ENCODE assay signal across 23 mouse cellular contexts in genomic region chr19:53092251-53092650, GRCm38 (mm10). TPM values are rescaled to one million over a fixed set of nuclear protein-coding genes. Genes with fewer than 3 reads are reported as not detected.
A peak's percentile ranks its signal among the peaks of the same experiment; 100 is the strongest.
DNase-seq lines count a peak whose midpoint lies in the region; ATAC-seq and TF ChIP-seq lines count a peak whose summit lies in the region.
"Had no signal": no experiment of that assay in that cellular context is flagged by ENCODE, and none has a peak within 500 bp of the region (broad histone marks: within the 10 kb centered on the region; RNA-seq: fewer than 3 reads in every experiment).

No protein-coding gene starts in this region.

- no peaks in the 10 kb centered on the region for H3K79me2 ChIP-seq in MEL (ENCODE audit: control insufficient read depth, insufficient read depth, low read length, poor library complexity)

- peak overlapping the region; percentile 53; the same call in 1 of the 2 replicates for H3K27ac ChIP-seq in forebrain, embryonic 10.5 days
- no peak overlapping the region for H3K27ac ChIP-seq in forebrain, postnatal 0 days (ENCODE audit: low read depth, low read length)
- H3K27ac ChIP-seq in MEL (ENCODE audit: control insufficient read depth, low read depth, low read length), result 0 out of 2 replicates have a peak overlapping the region, but pooled peaks have one; percentile 5
- H3K27ac ChIP-seq in kidney, embryonic 16.5 days (ENCODE audit: low read length), result 0 out of 2 replicates have a peak overlapping the region, but pooled peaks have one; percentile 10
- H3K27ac ChIP-seq: embryonic facial prominence, embryonic 13.5 days; forebrain, embryonic 13.5 days; hindbrain, embryonic 13.5 days; limb, embryonic 13.5 days; liver, embryonic 12.5 days; midbrain, embryonic 10.5 days; stomach, postnatal 0 days had no signal

- no peak for TF ChIP-seq POLR2A in MEL (IDR thresholded peaks at IDR 0.05; ENCODE audit: control insufficient read depth in 1 of 2, insufficient read depth in 1 of 2, low read depth in 1 of 2, low read length in 2 of 2, poor library complexity in 1 of 2)

- peaks cover 9% of the 10 kb centered on the region; the same call in 1 of the 2 replicates for H3K9me3 ChIP-seq in forebrain, embryonic 10.5 days
- H3K9me3 ChIP-seq in forebrain, postnatal 0 days (ENCODE audit: low read length), result no peaks in the 10 kb centered on the region
- H3K9me3 ChIP-seq in MEL (replicated peaks; ENCODE audit: insufficient read depth, low read length), result no peaks in the 10 kb centered on the region
- H3K9me3 ChIP-seq in kidney, embryonic 16.5 days (ENCODE audit: low read length), result no peaks in the 10 kb centered on the region
- H3K9me3 ChIP-seq: embryonic facial prominence, embryonic 13.5 days; forebrain, embryonic 13.5 days; G1E; hindbrain, embryonic 13.5 days; limb, embryonic 13.5 days; liver, embryonic 12.5 days had no signal

- TF ChIP-seq CTCF in forebrain, postnatal 0 days (IDR thresholded peaks at IDR 0.05; ENCODE audit: low read depth), result no peak
- no peak for TF ChIP-seq CTCF in MEL (IDR thresholded peaks at IDR 0.05 in 2 of 3, conservative IDR thresholded peaks at IDR 0.05 in 1 of 3; ENCODE audit: control insufficient read depth in 1 of 3, insufficient read depth in 1 of 3, low read depth in 2 of 3, low read length in 3 of 3, poor library complexity in 1 of 3, severe bottlenecking in 1 of 3)

- ATAC-seq in forebrain, postnatal 0 days, result no peak
- ATAC-seq in kidney, embryonic 16.5 days (ENCODE audit: low FRiP score, low TSS enrichment), result peak; percentile 28; the same call in 1 of the 2 replicates
- ATAC-seq: CD4-positive, CD25-positive, alpha-beta regulatory T cell, adult 4 months; forebrain, embryonic 13.5 days had no signal

- no peaks in the 10 kb centered on the region for H3K36me3 ChIP-seq in forebrain, embryonic 10.5 days (replicated peaks)
- H3K36me3 ChIP-seq in forebrain, postnatal 0 days (ENCODE audit: insufficient read depth), result no peaks in the 10 kb centered on the region
- peaks cover 0 to 42% of the 10 kb centered on the region in 2 experiments; a peak in 2 of 4 replicates for H3K36me3 ChIP-seq in MEL (ENCODE audit: control insufficient read depth in 1 of 2, insufficient read depth in 2 of 2, low read length in 2 of 2)
- H3K36me3 ChIP-seq in kidney, embryonic 16.5 days (ENCODE audit: insufficient read depth, low read length), result no peaks in the 10 kb centered on the region
- H3K36me3 ChIP-seq: embryonic facial prominence, embryonic 13.5 days; G1E; hindbrain, embryonic 13.5 days; limb, embryonic 13.5 days; liver, embryonic 12.5 days; midbrain, embryonic 10.5 days had no signal

- DNase-seq in forebrain, embryonic 10.5 days (ENCODE audit: extremely low spot score, low spot score), result peak; percentile 27
- DNase-seq in forebrain, postnatal 0 days, result no peak
- DNase-seq in kidney, adult 9 months, result peak; percentile 56
- DNase-seq in kidney, postnatal 10 days, result no peak
- peak; percentile 42 for DNase-seq in MEL (ENCODE audit: low read depth, low spot score)
- DNase-seq in cerebellum, adult 11 months, result no peak
- no peak for DNase-seq in gastrocnemius, postnatal 4 days (ENCODE audit: low spot score in 2 of 2)
- DNase-seq: adrenal gland, postnatal 36 days; cerebellum, adult 9-11 months; lung, adult 18-20 months; lung, postnatal 10 days; thymus, adult 2 months had no signal

- no peak overlapping the region for H3K4me3 ChIP-seq in forebrain, embryonic 10.5 days
- H3K4me3 ChIP-seq in forebrain, postnatal 0 days (ENCODE audit: low read depth, low read length), result no peak overlapping the region
- no peak overlapping the region for H3K4me3 ChIP-seq in MEL (ENCODE audit: control insufficient read depth in 1 of 2, insufficient read depth in 1 of 2, low read depth in 2 of 2, low read length in 2 of 2)
- H3K4me3 ChIP-seq in kidney, embryonic 16.5 days (ENCODE audit: low read length), result no peak overlapping the region
- H3K4me3 ChIP-seq: embryonic facial prominence, embryonic 13.5 days; erythroblast, embryonic 14.5 days; forebrain, embryonic 13.5 days; hindbrain, embryonic 13.5 days; limb, embryonic 13.5 days; liver, embryonic 12.5 days; midbrain, embryonic 10.5 days had no signal

- no peak for TF ChIP-seq RAD21 in MEL (IDR thresholded peaks at IDR 0.05; ENCODE audit: low read depth, low read length)

- H3K4me1 ChIP-seq in forebrain, embryonic 10.5 days, result peaks cover 28% of the 10 kb centered on the region
- peaks cover 8% of the 10 kb centered on the region for H3K4me1 ChIP-seq in forebrain, postnatal 0 days (ENCODE audit: insufficient read depth)
- peaks cover 32 to 33% of the 10 kb centered on the region in 2 experiments for H3K4me1 ChIP-seq in MEL (ENCODE audit: control insufficient read depth in 1 of 2, insufficient read depth in 2 of 2, low read length in 2 of 2)
- peaks cover 8% of the 10 kb centered on the region for H3K4me1 ChIP-seq in kidney, embryonic 16.5 days (ENCODE audit: insufficient read depth, low read length)

- no peak for TF ChIP-seq EP300 in MEL (IDR thresholded peaks at IDR 0.05; ENCODE audit: low read depth in 1 of 2, low read length in 2 of 2)

- no peak overlapping the region for H3K4me2 ChIP-seq in forebrain, postnatal 0 days (ENCODE audit: low read depth)
- H3K4me2 ChIP-seq in kidney, embryonic 16.5 days (replicated peaks; ENCODE audit: low read depth, low read length), result no peak overlapping the region
- H3K4me2 ChIP-seq: embryonic facial prominence, embryonic 13.5 days; forebrain, embryonic 13.5 days; hindbrain, embryonic 13.5 days; limb, embryonic 13.5 days; liver, embryonic 12.5 days had no signal

- H3K27me3 ChIP-seq in forebrain, embryonic 10.5 days (ENCODE audit: poor library complexity, severe bottlenecking), result no peaks in the 10 kb centered on the region
- no peaks in the 10 kb centered on the region for H3K27me3 ChIP-seq in forebrain, postnatal 0 days (ENCODE audit: insufficient read depth, low read length)
- no peaks in the 10 kb centered on the region for H3K27me3 ChIP-seq in MEL (ENCODE audit: control insufficient read depth in 1 of 2, insufficient read depth in 2 of 2, low read length in 2 of 2)
- no peaks in the 10 kb centered on the region for H3K27me3 ChIP-seq in kidney, embryonic 16.5 days (ENCODE audit: insufficient read depth, low read length)
- H3K27me3 ChIP-seq: embryonic facial prominence, embryonic 13.5 days; forebrain, embryonic 13.5 days; hindbrain, embryonic 13.5 days; limb, embryonic 13.5 days had no signal

- 57% methylated on average over 6 of the region's 6 CpGs for WGBS in forebrain, embryonic 10.5 days
- 63% methylated on average over 6 of the region's 6 CpGs for WGBS in forebrain, postnatal 0 days
- 73% methylated on average over 6 of the region's 6 CpGs for WGBS in kidney, embryonic 16.5 days

- H3K9ac ChIP-seq in forebrain, postnatal 0 days, result no peak overlapping the region
- peak overlapping the region; percentile 11; the same call in 1 of the 2 replicates for H3K9ac ChIP-seq in MEL (ENCODE audit: control insufficient read depth, low read depth, low read length, poor library complexity, severe bottlenecking)
- H3K9ac ChIP-seq in kidney, embryonic 16.5 days (replicated peaks; ENCODE audit: low read length), result no peak overlapping the region
- H3K9ac ChIP-seq: embryonic facial prominence, embryonic 13.5 days; forebrain, embryonic 13.5 days; hindbrain, embryonic 13.5 days; limb, embryonic 13.5 days; liver, embryonic 12.5 days had no signal

TF ChIP-seq in MEL, 35 proteins besides CTCF, POLR2A, EP300 and RAD21:
- no peak for TF ChIP-seq USF1 (IDR thresholded peaks at IDR 0.05; ENCODE audit: low read depth, low read length)
- no peak for TF ChIP-seq ZC3H11A (IDR thresholded peaks at IDR 0.05; ENCODE audit: low read depth, low read length)
- no peak for TF ChIP-seq BHLHE40 (IDR thresholded peaks at IDR 0.05; ENCODE audit: borderline replicate concordance, low read depth, low read length)
- no peak for TF ChIP-seq MAX (IDR thresholded peaks at IDR 0.05; ENCODE audit: low read length)
- TF ChIP-seq MAFK (IDR thresholded peaks at IDR 0.05; ENCODE audit: borderline replicate concordance, low read depth, low read length), result no peak
- TF ChIP-seq MEF2A (IDR thresholded peaks at IDR 0.05; ENCODE audit: extremely low read depth, insufficient replicate concordance, low read depth, low read length, poor library complexity, severe bottlenecking), result no peak
- no peak for TF ChIP-seq NRF1 (IDR thresholded peaks at IDR 0.05; ENCODE audit: insufficient read depth, low read depth, low read length, poor library complexity, severe bottlenecking)
- no peak for TF ChIP-seq SMC3 (IDR thresholded peaks at IDR 0.05; ENCODE audit: low read depth, low read length)
- no peak for TF ChIP-seq KAT2A (conservative IDR thresholded peaks at IDR 0.05; ENCODE audit: low read depth, low read length)
- TF ChIP-seq TBP (IDR thresholded peaks at IDR 0.05; ENCODE audit: low read depth, low read length), result no peak
- TF ChIP-seq USF2 (IDR thresholded peaks at IDR 0.05; ENCODE audit: borderline replicate concordance in 1 of 2, insufficient read depth in 1 of 2, low read depth in 1 of 2, low read length in 2 of 2), result no peak
- no peak for TF ChIP-seq ZKSCAN1 (IDR thresholded peaks at IDR 0.05; ENCODE audit: low read depth, low read length)
- TF ChIP-seq MXI1 (IDR thresholded peaks at IDR 0.05; ENCODE audit: low read depth, low read length), result no peak

RNA-seq across cellular contexts. Expression of gene Add3, which starts 48.0 kb away (rescaled TPM):
- 55.4 and 59.3 TPM in 2 replicates for polyA plus RNA-seq in forebrain, embryonic 10.5 days (2016; fragmentation: Nextera tagmentation; extraction: Ambion mirVana)
- 51.9 and 52.6 TPM in 2 replicates for total RNA-seq in forebrain, postnatal 0 days (2014; rRNA removed)
- polyA plus RNA-seq in forebrain, postnatal 0 days (2015; fragmentation: Nextera tagmentation; extraction: Ambion mirVana), result 35.9 and 52.3 TPM in 2 replicates
- total RNA-seq in MEL (2012; rRNA removed), result 14.0 and 33.0 TPM in 2 replicates
- 10 to 100 TPM in 1 of 2 experiments, not detected in 1; 52.9 TPM for polyA plus RNA-seq in MEL (2012; ENCODE audit: insufficient read depth in 1 of 2, insufficient read length in 2 of 2, low read depth in 1 of 2, low replicate concordance in 2 of 2, missing spikeins in 1 of 2)
- polyA plus RNA-seq in kidney, embryonic 16.5 days (2015; fragmentation: Nextera tagmentation; extraction: Ambion mirVana), result 85.1 and 87.0 TPM in 2 replicates
- total RNA-seq in gastrocnemius, postnatal 4 days (2021), result 10 to 100 TPM; 76.6 to 85.1 TPM

RNA-seq across cellular contexts. Expression of gene Xpnpep1, which starts 52.2 kb away (rescaled TPM):
- 156 TPM in 2 replicates for polyA plus RNA-seq in forebrain, embryonic 10.5 days (2016; fragmentation: Nextera tagmentation; extraction: Ambion mirVana)
- total RNA-seq in forebrain, postnatal 0 days (2014; rRNA removed), result 93.3 and 103 TPM in 2 replicates
- polyA plus RNA-seq in forebrain, postnatal 0 days (2015; fragmentation: Nextera tagmentation; extraction: Ambion mirVana), result 138 and 141 TPM in 2 replicates
- 459 and 531 TPM in 2 replicates for total RNA-seq in MEL (2012; rRNA removed)
- polyA plus RNA-seq in MEL (2012; ENCODE audit: insufficient read depth in 1 of 2, insufficient read length in 2 of 2, low read depth in 1 of 2, low replicate concordance in 2 of 2, missing spikeins in 1 of 2), result 100 to 1,000 TPM; 428 to 526 TPM
- 166 and 167 TPM in 2 replicates for polyA plus RNA-seq in kidney, embryonic 16.5 days (2015; fragmentation: Nextera tagmentation; extraction: Ambion mirVana)
- 10 to 100 TPM; 85.3 to 91.8 TPM for total RNA-seq in gastrocnemius, postnatal 4 days (2021)

Comparison
In these comparisons a context has a peak if more than half of its experiments do, and no peak if none do; other contexts are left out.
1. DNase-seq: peak in forebrain, embryonic 10.5 days (single experiment), kidney, adult 9 months (single experiment) and MEL (single experiment); none in forebrain, postnatal 0 days (single experiment), kidney, postnatal 10 days (single experiment), cerebellum, adult 11 months (single experiment) and gastrocnemius, postnatal 4 days (0 of 2).